Mouse (Mus musculus) kidney, postnatal 25 days (tissue): Measurements from ENCODE around the gene Taldo1.
A peak's percentile ranks its signal among the peaks of the same experiment; 100 is the strongest.

Experiments
- DNase-seq, 2 experiments: peaks; one replicate each; pipeline ENCODE4 v3.0.0; 2021; ENCODE audit warnings: mixed read lengths in 2 of 2

The Taldo1 gene

GRCm38 (mm10) chr7:141391625-141392551 lies at the start of gene Taldo1:
Gene Taldo1, plus strand, starts transcription at chr7:141392199.
- DNase-seq: peak; percentile 99 to 100

- peak in 1 of 2 experiments; percentile 53 for DNase-seq
Observed at GRCm38 (mm10) chr7:141343230-141343629, 48.8 kb upstream of the Taldo1 start.

- DNase-seq: peak; percentile 65 to 86
Observed at GRCm38 (mm10) chr7:141343696-141344095, 48.3 kb upstream of the Taldo1 start.

GRCm38 (mm10) chr7:141344787-141345186 lies 47.2 kb upstream of the Taldo1 start:
- no peak for DNase-seq

- no peak for DNase-seq
Observed at GRCm38 (mm10) chr7:141351061-141351460, 40.9 kb upstream of the Taldo1 start.

- DNase-seq: no peak
Observed at GRCm38 (mm10) chr7:141355051-141355450, 36.9 kb upstream of the Taldo1 start.

GRCm38 (mm10) chr7:141355626-141356326 lies 36.2 kb upstream of the Taldo1 start:
- no peak for DNase-seq

GRCm38 (mm10) chr7:141356971-141357370 lies 35.0 kb upstream of the Taldo1 start:
- no peak for DNase-seq

GRCm38 (mm10) chr7:141361510-141361909 lies 30.5 kb upstream of the Taldo1 start:
- peak; percentile 62 to 82 for DNase-seq

- DNase-seq: peak; percentile 72 to 87
Observed at GRCm38 (mm10) chr7:141363106-141363751, 28.8 kb upstream of the Taldo1 start.

GRCm38 (mm10) chr7:141363752-141364125 lies 28.3 kb upstream of the Taldo1 start:
- peak in 1 of 2 experiments; percentile 34 for DNase-seq

GRCm38 (mm10) chr7:141364349-141365048 lies 27.5 kb upstream of the Taldo1 start:
- no peak for DNase-seq

GRCm38 (mm10) chr7:141365049-141365445 lies 27.0 kb upstream of the Taldo1 start:
- DNase-seq: no peak

GRCm38 (mm10) chr7:141367358-141367757 lies 24.6 kb upstream of the Taldo1 start:
- DNase-seq: no peak

- no peak for DNase-seq
Observed at GRCm38 (mm10) chr7:141369918-141370317, 22.1 kb upstream of the Taldo1 start.

- peak in 1 of 2 experiments; percentile 35 for DNase-seq
Observed at GRCm38 (mm10) chr7:141371942-141372595, 19.9 kb upstream of the Taldo1 start.

- DNase-seq: peak in 1 of 2 experiments; percentile 38
Observed at GRCm38 (mm10) chr7:141373611-141374010, 18.4 kb upstream of the Taldo1 start.

- DNase-seq: peak in 1 of 2 experiments; percentile 7
Observed at GRCm38 (mm10) chr7:141374399-141374798, 17.6 kb upstream of the Taldo1 start.

GRCm38 (mm10) chr7:141379584-141379983 lies 12.4 kb upstream of the Taldo1 start:
- no peak for DNase-seq

GRCm38 (mm10) chr7:141381068-141381835 lies 10.7 kb upstream of the Taldo1 start:
- DNase-seq: no peak

GRCm38 (mm10) chr7:141387807-141388486 lies 4.1 kb upstream of the Taldo1 start:
- no peak for DNase-seq
